Mouse (Mus musculus): ENCODE results near the gene Pop7.
A peak's percentile ranks its signal among the peaks of the same experiment; 100 is the strongest.

Pop7 gene

GRCm38 (mm10) chr5:137527413-137527812 is 25.1 kb upstream of the Pop7 start:
- DNase-seq, result no peak

DNA sequence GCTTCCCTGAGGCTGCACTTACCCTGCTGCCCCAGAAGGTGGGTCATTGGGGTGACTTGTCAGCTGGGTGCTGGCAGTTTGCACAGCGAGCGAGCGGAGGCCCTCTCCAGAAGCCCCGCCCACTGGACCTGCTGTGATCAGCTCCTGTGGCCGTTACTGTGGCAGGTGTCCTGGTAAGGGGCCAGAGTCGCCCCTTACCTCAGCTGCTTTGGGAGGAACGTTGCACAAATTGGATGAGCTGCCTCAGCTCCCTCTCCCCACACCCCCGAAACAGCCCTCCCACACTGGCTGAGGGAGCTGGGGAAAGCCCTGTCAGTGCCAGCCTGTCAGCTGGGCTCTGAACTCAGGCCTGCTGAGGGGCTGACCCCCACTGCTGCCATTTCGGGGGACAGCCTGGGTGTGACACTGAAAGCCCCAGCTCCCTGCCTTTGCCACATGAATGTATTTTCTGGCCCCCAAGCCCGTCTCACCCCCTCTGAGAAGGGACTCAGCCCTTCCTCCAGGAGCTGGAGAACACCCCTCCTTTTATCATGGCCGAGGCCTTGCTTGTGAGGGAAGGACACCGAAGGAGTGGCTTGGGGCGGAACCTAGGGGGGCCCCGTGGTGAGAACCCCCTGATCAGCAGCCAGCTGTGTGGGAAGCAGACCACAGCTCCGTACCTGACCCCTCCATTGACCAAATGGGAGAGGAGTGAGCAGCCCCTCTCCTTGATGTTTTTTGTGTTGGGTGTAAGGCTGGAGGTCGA is 24.0 kb upstream of the Pop7 start:
- peak; percentile 60 for DNase-seq

DNA sequence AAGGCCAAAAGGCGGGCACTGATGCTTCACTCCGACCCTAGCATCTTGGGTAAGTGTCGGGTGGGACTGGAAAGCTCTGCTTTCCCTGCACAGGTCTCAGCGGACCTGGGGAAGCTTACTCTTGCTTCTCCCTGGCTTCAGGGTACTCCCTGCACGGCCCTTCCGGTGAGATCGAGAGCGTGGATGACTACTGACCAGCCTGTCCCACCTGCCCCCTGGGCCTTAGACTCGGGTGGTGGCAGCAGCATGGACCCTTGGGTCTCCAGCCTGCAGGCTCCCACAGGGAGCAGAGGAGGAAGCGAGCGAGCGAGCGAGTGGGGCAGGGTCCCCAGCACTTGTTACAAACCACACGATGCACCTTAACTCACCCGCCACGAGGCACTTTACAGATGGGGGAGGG is 23.2 kb upstream of the Pop7 start:
- DNase-seq, result no peak

DNA sequence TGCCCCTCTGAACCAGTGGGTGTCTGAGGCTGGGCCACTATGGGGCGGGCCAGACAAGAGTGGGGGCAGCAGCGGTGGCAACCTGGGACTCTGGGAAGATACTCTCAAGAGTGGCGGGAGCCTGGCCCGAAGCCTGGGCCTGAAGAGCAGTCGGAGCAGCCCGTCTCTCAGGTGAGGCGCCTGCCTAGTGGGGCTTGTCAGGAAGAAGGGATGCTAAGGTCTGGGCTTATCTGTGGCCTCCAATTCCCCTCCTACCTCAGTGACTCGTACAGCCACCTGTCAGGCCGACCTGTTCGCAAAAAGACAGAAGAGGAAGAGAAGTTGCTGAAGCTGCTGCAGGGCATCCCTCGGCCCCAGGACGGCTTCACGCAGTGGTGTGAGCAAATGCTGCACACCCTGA is 22.4 kb upstream of the Pop7 start:
- no peak for DNase-seq

DNA sequence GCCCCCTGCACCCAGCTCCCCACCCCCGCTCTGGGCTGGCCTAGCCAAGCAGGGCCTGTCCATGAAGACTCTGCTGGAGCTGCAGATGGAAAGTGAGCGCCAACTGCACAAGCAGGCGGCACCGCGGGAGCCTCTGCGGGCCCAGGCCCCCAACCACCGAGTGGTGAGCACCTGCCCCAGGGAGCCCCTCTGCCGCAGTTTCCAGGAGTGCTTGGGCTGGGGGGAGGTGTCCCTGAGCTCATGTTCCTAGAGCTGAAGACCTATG is 21.9 kb upstream of the Pop7 start:
- no peak for DNase-seq

- no peak for DNase-seq
These were observed 21.3 kb upstream of the Pop7 start for GRCm38 (mm10) chr5:137523396-137524250.

DNA sequence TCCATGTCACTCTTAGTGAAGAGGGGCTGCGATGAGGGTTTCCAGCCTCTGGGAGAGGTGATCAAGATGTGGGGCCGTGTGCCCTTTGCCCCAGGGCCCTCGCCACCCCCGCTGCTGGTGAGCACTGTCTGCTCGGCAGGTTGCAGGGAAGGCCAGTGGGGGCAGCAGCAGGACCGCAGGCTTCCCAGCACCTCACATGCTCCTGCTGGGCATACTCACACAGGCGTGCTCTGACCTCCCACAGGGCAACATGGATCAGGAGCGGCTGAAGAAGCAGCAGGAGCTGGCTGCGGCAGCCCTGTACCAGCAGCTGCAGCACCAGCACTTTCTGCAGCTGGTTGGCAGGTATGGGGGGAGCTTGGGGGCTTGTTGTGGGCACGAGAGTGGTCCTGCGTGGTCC is 20.4 kb upstream of the Pop7 start:
- DNase-seq, result no peak

DNA sequence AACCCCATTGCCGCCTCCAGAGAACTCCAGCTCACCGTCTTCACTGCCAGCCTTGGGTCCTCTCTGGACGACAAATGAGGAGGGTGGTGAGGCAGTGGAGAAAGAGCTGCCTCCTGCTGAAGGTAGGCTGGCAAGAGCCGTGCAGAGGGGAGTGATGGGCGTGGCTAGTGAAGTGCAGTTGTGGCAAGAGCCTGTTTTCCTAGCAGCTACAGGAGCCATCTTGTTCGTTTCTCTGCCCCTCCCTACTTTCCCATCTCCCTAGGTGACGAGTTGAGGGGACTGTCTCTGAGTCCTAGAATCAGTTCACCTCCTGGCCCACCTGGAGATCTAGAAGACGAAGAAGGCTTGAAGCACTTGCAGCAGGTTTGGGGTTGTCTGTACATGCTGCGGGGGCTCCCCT is 19.5 kb upstream of the Pop7 start:
- DNase-seq, result no peak

- DNase-seq, result no peak
These were observed 17.6 kb upstream of the Pop7 start for GRCm38 (mm10) chr5:137519691-137520550.

GRCm38 (mm10) chr5:137518436-137518835 is 16.1 kb upstream of the Pop7 start, which contains the start of gene Gigyf1:
TSS of gene Gigyf1 (plus strand) at chr5:137518548.
- DNase-seq, result peak; percentile 48

- DNase-seq, result no peak
These were observed 12.5 kb upstream of the Pop7 start for GRCm38 (mm10) chr5:137514811-137515210.

DNA sequence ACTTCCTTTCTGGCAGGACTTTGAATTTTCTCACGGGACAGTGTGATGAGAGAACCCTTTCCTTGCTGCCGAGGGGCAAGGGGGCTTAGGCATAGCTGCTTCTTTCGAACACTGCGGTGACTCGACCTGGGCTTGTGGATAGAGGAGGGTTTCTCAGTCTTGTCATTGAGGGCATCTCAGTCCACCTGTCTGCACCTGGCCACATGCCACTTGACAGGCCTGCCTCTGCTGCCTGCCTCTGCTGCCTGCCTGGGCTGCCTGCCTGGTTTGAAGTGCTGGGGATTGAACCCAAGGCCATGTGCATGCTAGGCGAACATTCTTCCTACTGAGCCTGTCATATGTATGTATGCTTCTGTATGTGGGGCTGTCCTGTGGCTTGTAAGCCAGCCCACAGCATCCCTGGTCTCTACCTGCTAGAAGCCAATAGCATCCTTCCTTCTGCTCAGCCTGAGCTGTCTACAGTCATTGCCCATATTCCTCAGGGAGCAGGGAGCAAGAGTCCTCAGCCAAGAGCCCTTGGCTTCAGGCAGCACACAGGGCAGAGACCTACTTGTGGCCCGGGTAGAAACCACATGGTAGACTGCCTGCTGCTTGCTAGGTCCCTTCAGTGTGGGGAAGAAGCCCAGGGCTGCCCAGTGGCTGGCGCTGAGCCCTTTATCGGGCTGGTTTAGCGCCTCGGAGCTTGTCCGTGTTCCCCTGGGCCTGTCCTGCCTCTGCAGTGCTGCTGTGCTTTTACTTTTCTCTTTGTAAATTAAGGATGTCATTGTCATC is 11.8 kb upstream of the Pop7 start:
- no peak for DNase-seq

DNA sequence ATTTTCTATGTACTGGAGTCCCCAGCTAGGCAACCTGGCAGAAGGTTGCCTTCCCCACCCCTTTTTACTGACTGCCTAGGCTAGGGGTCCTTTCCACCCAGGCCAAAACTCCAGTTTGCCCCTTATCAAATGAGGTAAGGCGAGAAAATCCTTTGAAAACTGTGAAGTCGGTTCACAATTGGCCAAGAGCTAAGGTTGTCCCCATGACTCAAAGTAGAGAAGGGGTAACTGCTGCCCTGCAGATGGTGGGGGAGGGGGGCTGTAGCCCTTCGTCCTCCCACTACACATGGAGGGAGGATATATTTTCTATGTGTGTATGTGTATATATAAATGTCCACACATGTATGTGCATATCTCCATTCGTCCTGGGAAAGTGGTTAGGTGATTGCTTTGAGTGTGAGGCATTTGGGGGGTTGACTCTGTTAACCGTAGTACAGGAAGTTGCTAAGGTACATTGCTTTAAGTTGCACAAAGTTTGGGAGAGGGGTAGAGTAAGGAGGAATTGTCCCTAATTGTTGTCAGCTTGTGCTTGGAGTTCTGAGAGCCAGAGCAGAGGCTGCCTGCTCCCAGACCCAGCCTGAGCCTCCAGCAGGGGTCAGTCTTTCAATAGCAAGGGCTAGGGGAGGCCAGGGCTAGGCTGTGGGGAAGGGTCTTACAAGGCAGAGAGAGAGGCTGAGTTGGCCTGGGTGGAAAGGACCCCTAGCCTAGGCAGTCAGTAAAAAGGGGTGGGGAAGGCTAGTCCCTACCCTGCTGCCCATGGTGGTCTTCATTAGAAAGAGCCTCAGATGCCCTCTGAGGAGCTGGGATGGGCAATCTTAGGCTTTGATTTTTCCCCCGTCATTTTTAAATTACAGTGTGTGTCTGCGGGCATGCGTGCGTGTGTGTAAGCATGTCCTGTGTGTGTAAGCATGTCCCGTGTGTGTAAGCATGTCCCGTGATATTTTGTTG is 10.8 kb upstream of the Pop7 start:
- DNase-seq, result peak; percentile 81

- DNase-seq, result no peak
These were observed 9.4 kb upstream of the Pop7 start for GRCm38 (mm10) chr5:137511706-137512105.

DNA sequence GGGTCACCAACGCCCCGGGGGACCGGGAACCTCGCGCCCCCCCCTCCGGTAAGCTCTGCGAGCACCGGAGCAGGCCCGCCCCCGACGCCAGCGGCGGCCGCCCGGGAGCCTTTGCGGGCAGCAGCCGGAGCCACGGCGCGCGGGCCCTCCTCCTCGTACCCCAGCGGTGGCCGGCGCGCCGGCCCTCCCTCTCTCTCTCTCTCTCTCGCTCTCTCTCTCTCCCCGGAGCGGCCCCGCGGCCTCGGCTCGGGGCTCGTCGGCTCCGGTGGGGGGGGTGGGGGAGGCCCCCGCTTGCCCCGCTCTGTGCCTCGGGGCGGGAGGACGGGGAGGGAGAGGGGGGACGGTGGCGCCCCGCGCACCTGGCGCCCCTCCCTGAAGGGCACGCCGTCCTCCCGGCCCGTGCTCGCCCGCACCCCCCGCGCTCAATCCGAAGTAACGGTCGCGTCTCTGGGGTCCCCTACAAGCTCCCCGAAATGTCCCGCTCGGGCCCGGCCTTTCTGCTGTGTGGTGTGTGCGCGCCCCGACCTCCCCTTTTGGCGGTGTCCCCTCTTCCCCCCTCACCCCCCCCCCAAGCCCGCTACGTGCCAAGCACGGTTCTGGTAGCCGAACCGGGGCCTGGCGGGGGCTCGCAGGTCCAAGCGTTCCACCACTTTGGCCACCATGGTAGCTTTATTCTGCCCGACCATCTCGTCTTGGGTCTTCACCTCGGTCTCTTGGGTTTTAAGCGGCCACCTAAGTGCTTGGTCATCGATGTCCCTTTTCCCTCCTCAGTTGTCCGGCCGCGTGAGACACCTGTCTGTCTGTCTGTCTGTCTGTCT is 8.5 kb upstream of the Pop7 start:
- peak; percentile 56 for DNase-seq

- DNase-seq, result peak; percentile 88
These were observed 7.7 kb upstream of the Pop7 start for GRCm38 (mm10) chr5:137510014-137510501.

GRCm38 (mm10) chr5:137504041-137504440 is 1.7 kb upstream of the Pop7 start:
- peak; percentile 29 for DNase-seq

DNA sequence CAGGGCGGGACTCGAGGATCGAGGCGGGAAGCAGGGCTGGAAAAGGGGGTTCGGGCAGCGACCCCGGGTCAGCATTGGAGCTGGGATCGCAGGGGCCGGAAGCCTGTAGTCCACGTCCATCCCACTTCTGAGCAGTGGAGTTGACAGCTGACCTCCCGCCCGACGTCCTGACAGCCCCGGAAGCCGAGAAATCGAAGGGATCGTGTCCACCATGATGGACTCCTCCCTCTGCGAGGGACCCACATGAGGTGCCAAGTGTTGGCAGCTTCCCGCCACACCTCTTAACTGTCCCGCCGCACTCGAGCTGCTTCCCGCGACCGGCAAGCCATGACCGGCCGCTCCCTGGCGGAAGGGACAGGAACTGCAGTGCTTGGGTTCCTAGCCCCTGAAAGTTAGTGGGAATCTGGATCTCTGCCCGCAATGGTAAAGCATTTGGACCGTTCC is 371 bp upstream of the Pop7 start:
- peak; percentile 93 for DNase-seq

DNA sequence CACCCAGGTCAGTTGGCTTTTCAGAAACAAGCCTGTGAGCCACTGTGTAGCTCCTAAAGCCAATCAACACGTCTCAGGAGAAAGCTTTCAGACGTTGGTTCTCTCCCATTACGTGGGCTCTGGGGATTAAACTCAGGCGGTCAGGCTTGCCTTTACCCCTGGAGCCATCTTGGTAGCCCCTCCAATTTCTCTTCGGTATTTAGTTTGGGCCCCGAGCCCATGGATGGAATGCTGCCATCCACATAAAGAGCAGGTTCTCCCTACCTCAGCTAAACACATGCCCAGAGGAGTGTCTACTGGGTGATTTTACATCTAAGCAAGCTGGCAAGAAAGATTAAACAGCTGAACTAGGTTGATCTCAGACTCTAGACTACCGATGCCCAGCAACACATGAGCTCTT is 2.1 kb downstream of the Pop7 start:
- no peak for DNase-seq

GRCm38 (mm10) chr5:137493831-137494230 is 8.5 kb downstream of the Pop7 start:
- DNase-seq, result no peak

All from embryo, embryonic 11 days (tissue).